Comparison of ENCODE assay signal across 1 mouse cellular context in genomic region chr3:51156386-51157290, GRCm38 (mm10).
A peak's percentile ranks its signal among the peaks of the same experiment; 100 is the strongest.
TF ChIP-seq lines count a peak whose summit lies in the region.

No protein-coding gene starts in this region.

TF ChIP-seq in MEL, 35 proteins besides CTCF, POLR2A, EP300 and RAD21 (continued from another document):
- TF ChIP-seq MYC (IDR thresholded peaks at IDR 0.05; ENCODE audit: low read depth, low read length), result peak; percentile 83; the same call in 1 of the 2 replicates
- no peak for TF ChIP-seq KAT2A (conservative IDR thresholded peaks at IDR 0.05; ENCODE audit: low read depth, low read length)
- TF ChIP-seq CHD2 (IDR thresholded peaks at IDR 0.05; ENCODE audit: low read length), result no peak
- TF ChIP-seq MAX (IDR thresholded peaks at IDR 0.05; ENCODE audit: low read length), result peak; percentile 86
- TF ChIP-seq JUND (IDR thresholded peaks at IDR 0.05; ENCODE audit: low read depth, low read length), result no peak
- TF ChIP-seq GABPA (IDR thresholded peaks at IDR 0.05; ENCODE audit: low read depth, low read length), result no peak
- peak; percentile 25; the same call in 1 of the 2 replicates for TF ChIP-seq ZC3H11A (IDR thresholded peaks at IDR 0.05; ENCODE audit: low read depth, low read length)
- TF ChIP-seq POLR2AphosphoS5 (IDR thresholded peaks at IDR 0.05; ENCODE audit: borderline replicate concordance, low read depth, low read length), result no peak
- TF ChIP-seq USF1 (IDR thresholded peaks at IDR 0.05; ENCODE audit: low read depth, low read length), result peak; percentile 92
